Mouse (Mus musculus) lung, adult 2 months (tissue): ENCODE measurements around the gene Agap3.

Source experiments
- CTCF ChIP-seq: fragments of 200-500 bp; IDR thresholded peaks from 2 replicates; pipeline ENCODE4 v1.5.1; 2011; ENCODE audit warnings: mild to moderate bottlenecking, low read length, control low read depth; ENCODE audit not compliant: insufficient read depth
- POLR2A ChIP-seq: fragments of 200-500 bp; IDR thresholded peaks from 2 replicates; pipeline ENCODE4 v1.6.1; 2011; ENCODE audit warnings: low read depth, mild to moderate bottlenecking, control low read depth, low read length, borderline replicate concordance; ENCODE audit errors: extremely low read depth

DNA sequence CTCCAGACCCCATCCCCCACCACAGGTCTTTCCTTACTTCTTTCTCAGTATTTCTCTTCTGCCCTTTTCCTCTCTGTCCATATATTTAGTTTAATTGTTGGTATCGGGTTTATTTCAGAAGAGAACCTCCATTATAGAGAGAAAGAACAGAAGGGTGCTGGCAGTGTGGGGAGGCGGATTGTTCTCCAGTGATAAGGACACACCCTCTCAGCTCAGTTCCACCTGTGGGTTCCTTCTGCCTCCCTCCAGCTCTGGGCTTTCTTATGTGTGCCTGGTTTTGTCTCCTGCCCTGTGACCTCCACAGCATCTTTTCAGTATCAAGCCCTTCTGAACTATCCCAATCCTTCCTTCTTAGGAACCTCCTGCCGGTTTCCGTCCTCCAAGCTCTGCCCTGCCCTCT, 72.5 kb downstream of the Agap3 start:
- TF ChIP-seq POLR2A (no peak), CTCF (no peak)
